15 mouse cellular contexts compared by ENCODE assay signal in genomic region chr7:136423846-136424531, GRCm38 (mm10).
A peak's percentile ranks its signal among the peaks of the same experiment; 100 is the strongest.
DNase-seq lines count a peak whose midpoint lies in the region; ATAC-seq and TF ChIP-seq lines count a peak whose summit lies in the region.
"Had no signal": no experiment of that assay in that cellular context is flagged by ENCODE, and none has a peak within 500 bp of the region (broad histone marks: within the 10 kb centered on the region; RNA-seq: fewer than 3 reads in every experiment).

No protein-coding gene starts in this region.

- TF ChIP-seq POLR2A in limb, embryonic 14.5 days (IDR thresholded peaks at IDR 0.05; ENCODE audit: borderline replicate concordance, extremely low read depth, insufficient read depth, insufficient read length) = no peak

- H3K4me1 ChIP-seq in neural tube, embryonic 12.5 days = peaks cover 7% of the 10 kb centered on the region
- peaks cover 7% of the 10 kb centered on the region for H3K4me1 ChIP-seq in kidney, embryonic 15.5 days
- peaks cover 9% of the 10 kb centered on the region for H3K4me1 ChIP-seq in limb, embryonic 14.5 days (ENCODE audit: control insufficient read depth, insufficient read depth, low read length)
- H3K4me1 ChIP-seq: heart, embryonic 12.5 days; midbrain, embryonic 15.5 days had no signal

- no peak overlapping the region for H3K4me2 ChIP-seq in neural tube, embryonic 12.5 days (replicated peaks)
- no peak overlapping the region for H3K4me2 ChIP-seq in kidney, embryonic 15.5 days
- no peak overlapping the region for H3K4me2 ChIP-seq in limb, embryonic 14.5 days (replicated peaks; ENCODE audit: low read depth, low read length, severe bottlenecking)
- H3K4me2 ChIP-seq: heart, embryonic 12.5 days; hindbrain, embryonic 12.5 days; midbrain, embryonic 15.5 days had no signal

- no peak overlapping the region for H3K4me3 ChIP-seq in neural tube, embryonic 12.5 days
- H3K4me3 ChIP-seq in kidney, embryonic 15.5 days (replicated peaks) = no peak overlapping the region
- H3K4me3 ChIP-seq in limb, embryonic 14.5 days (replicated peaks; ENCODE audit: low read length) = no peak overlapping the region
- H3K4me3 ChIP-seq: forebrain, embryonic 10.5 days; heart, embryonic 12.5 days; hindbrain, embryonic 12.5 days; midbrain, embryonic 15.5 days had no signal

- no peaks in the 10 kb centered on the region for H3K9me3 ChIP-seq in neural tube, embryonic 12.5 days
- no peaks in the 10 kb centered on the region for H3K9me3 ChIP-seq in kidney, embryonic 15.5 days (replicated peaks)
- H3K9me3 ChIP-seq in limb, embryonic 14.5 days (ENCODE audit: control insufficient read depth, low read length) = no peaks in the 10 kb centered on the region
- H3K9me3 ChIP-seq: forebrain, embryonic 10.5 days; heart, embryonic 12.5 days; hindbrain, embryonic 12.5 days; midbrain, embryonic 15.5 days had no signal

- peak; percentile 58; the same call in 1 of the 2 replicates for ATAC-seq in neural tube, embryonic 12.5 days (ENCODE audit: low FRiP score, low read depth)
- peak; percentile 40; the same call in 1 of the 2 replicates for ATAC-seq in kidney, embryonic 15.5 days (replicated peaks; ENCODE audit: low FRiP score)
- no peak for ATAC-seq in limb, embryonic 14.5 days (ENCODE audit: low FRiP score, low read depth)
- no peak for ATAC-seq in frontal cortex, adult (ENCODE audit: low TSS enrichment)
- ATAC-seq: intestine, postnatal 0 days; midbrain, embryonic 15.5 days had no signal

- WGBS in neural tube, embryonic 12.5 days = 45% methylated on average over 8 of the region's 8 CpGs
- 39% methylated on average over 8 of the region's 8 CpGs for WGBS in kidney, embryonic 15.5 days
- WGBS in limb, embryonic 14.5 days = 53% methylated on average over 8 of the region's 8 CpGs

- H3K36me3 ChIP-seq in neural tube, embryonic 12.5 days = no peaks in the 10 kb centered on the region
- H3K36me3 ChIP-seq in kidney, embryonic 15.5 days = no peaks in the 10 kb centered on the region
- H3K36me3 ChIP-seq in limb, embryonic 14.5 days (ENCODE audit: control insufficient read depth, insufficient read depth, low read length) = no peaks in the 10 kb centered on the region
- H3K36me3 ChIP-seq: forebrain, embryonic 10.5 days; heart, embryonic 12.5 days; hindbrain, embryonic 12.5 days; midbrain, embryonic 15.5 days had no signal

- H3K27ac ChIP-seq in neural tube, embryonic 12.5 days = no peak overlapping the region
- no peak overlapping the region for H3K27ac ChIP-seq in kidney, embryonic 15.5 days
- no peak overlapping the region for H3K27ac ChIP-seq in limb, embryonic 14.5 days (replicated peaks; ENCODE audit: low read depth, low read length)
- H3K27ac ChIP-seq: forebrain, embryonic 10.5 days; hindbrain, embryonic 12.5 days; midbrain, embryonic 15.5 days had no signal

- intact Hi-C loops in gastrocnemius, postnatal 14 days (cut with DNase I; ENCODE audit: low total_unique reads) = no loop called here

- no peak overlapping the region for H3K9ac ChIP-seq in neural tube, embryonic 12.5 days
- no peak overlapping the region for H3K9ac ChIP-seq in kidney, embryonic 15.5 days
- H3K9ac ChIP-seq in limb, embryonic 14.5 days (ENCODE audit: low read depth, low read length, severe bottlenecking) = no peak overlapping the region
- H3K9ac ChIP-seq: heart, embryonic 12.5 days; hindbrain, embryonic 12.5 days; midbrain, embryonic 15.5 days had no signal

- DNase-seq in gastrocnemius, postnatal 14 days = peak; percentile 20
- no peak for DNase-seq in gastrocnemius, postnatal 25 days
- no peak for DNase-seq in neural tube, embryonic 10.5 days (ENCODE audit: extremely low spot score, low spot score)
- DNase-seq in limb, embryonic 14.5 days (ENCODE audit: low spot score) = peak; percentile 38
- no peak for DNase-seq in right cerebral cortex, adult 18-20 months
- DNase-seq: layer of hippocampus, postnatal 36 days; thymus, postnatal 4 days had no signal

- H3K27me3 ChIP-seq in neural tube, embryonic 12.5 days (replicated peaks) = no peaks in the 10 kb centered on the region
- H3K27me3 ChIP-seq in kidney, embryonic 15.5 days = peaks cover 8% of the 10 kb centered on the region; the same call in 1 of the 2 replicates
- no peaks in the 10 kb centered on the region for H3K27me3 ChIP-seq in limb, embryonic 14.5 days (ENCODE audit: control insufficient read depth, insufficient read depth, low read length)
- H3K27me3 ChIP-seq: hindbrain, embryonic 12.5 days; midbrain, embryonic 15.5 days had no signal

Comparison
In these comparisons a context has a peak if more than half of its experiments do, and no peak if none do; other contexts are left out.
1. DNase-seq: peak in gastrocnemius, postnatal 14 days (single experiment) and limb, embryonic 14.5 days (single experiment); none in gastrocnemius, postnatal 25 days (single experiment), neural tube, embryonic 10.5 days (single experiment) and right cerebral cortex, adult 18-20 months (single experiment).
2. ATAC-seq: peak in neural tube, embryonic 12.5 days (single experiment) and kidney, embryonic 15.5 days (single experiment); none in limb, embryonic 14.5 days (single experiment) and frontal cortex, adult (single experiment).